Mouse (Mus musculus) thymus, adult 2 months (tissue): ENCODE measurements around the gene 1700017N19Rik.

Source experiments
- CTCF ChIP-seq: fragments of 200-500 bp; IDR thresholded peaks from 2 replicates; pipeline ENCODE4 v1.5.1; 2012; ENCODE audit warnings: mild to moderate bottlenecking, control low read depth, low read length, moderate library complexity, borderline replicate concordance; ENCODE audit not compliant: control insufficient read depth, poor library complexity, insufficient read depth; ENCODE audit errors: extremely low read depth
- POLR2A ChIP-seq: fragments of 200-500 bp; IDR thresholded peaks from 2 replicates; pipeline ENCODE4 v1.6.1; 2012; ENCODE audit warnings: mild to moderate bottlenecking, low read length, control low read depth, moderate library complexity; ENCODE audit not compliant: control insufficient read depth, poor library complexity, insufficient read depth; ENCODE audit errors: extremely low read depth

- no peak for TF ChIP-seq POLR2A
- TF ChIP-seq CTCF = no peak
Observed at GRCm38 (mm10) chr10:100645331-100645935, 55.1 kb downstream of the 1700017N19Rik start.
